Mouse (Mus musculus) forebrain, embryonic 13.5 days (tissue): ENCODE data around the gene BC052040. TPM values are rescaled to one million over a fixed set of nuclear protein-coding genes. Genes with fewer than 3 reads are reported as not detected.

Source experiments
- ATAC-seq: fragments of 200-750 bp; cut with Nextera tagmentation; 2 replicates; pipeline ENCODE4 v1.8.0; 2017
- H3K27ac ChIP-seq: fragments of 300-500 bp; sonication (generic); 2 replicates; pipeline ENCODE4 v1.5.1; 2015; ENCODE audit warnings: inconsistent platforms, mild to moderate bottlenecking, moderate library complexity
- H3K27me3 ChIP-seq: fragments of 300-500 bp; sonication (generic); 2 replicates; pipeline ENCODE4 v1.6.1; 2015; ENCODE audit warnings: mild to moderate bottlenecking, inconsistent platforms
- H3K36me3 ChIP-seq: fragments of 300-500 bp; sonication (generic); 2 replicates; pipeline ENCODE4 v1.6.1; 2015; ENCODE audit warnings: mild to moderate bottlenecking, inconsistent platforms; ENCODE audit not compliant: poor library complexity, severe bottlenecking
- H3K4me1 ChIP-seq: fragments of 300-500 bp; sonication (generic); 2 replicates; pipeline ENCODE4 v1.6.1; 2015; ENCODE audit warnings: inconsistent platforms
- H3K4me2 ChIP-seq: fragments of 300-500 bp; sonication (generic); 2 replicates; pipeline ENCODE4 v1.6.1; 2015; ENCODE audit warnings: inconsistent platforms, mild to moderate bottlenecking, moderate library complexity
- H3K4me3 ChIP-seq: fragments of 300-500 bp; sonication (generic); 2 replicates; pipeline ENCODE4 v1.5.1; 2015; ENCODE audit warnings: mild to moderate bottlenecking, inconsistent platforms
- H3K9ac ChIP-seq: fragments of 300-500 bp; sonication (generic); 2 replicates; pipeline ENCODE4 v1.6.1; 2015; ENCODE audit warnings: mild to moderate bottlenecking, inconsistent platforms
- H3K9me3 ChIP-seq: fragments of 300-500 bp; sonication (generic); replicated peaks from 2 replicates; pipeline ENCODE4 v1.6.1; 2016; ENCODE audit warnings: inconsistent platforms
- WGBS: fragments of 180-500 bp; shearing (Covaris S2); methylation state at CpG from one replicate; pipeline ENCODE4 v1.1.7; 2015; 5-methylcytosine and 5-hydroxymethylcytosine counted together
- polyA plus RNA-seq: library from polyadenylated mRNA; unstranded; fragments of >200 nt; fragmentation: Nextera tagmentation; extraction: Ambion mirVana; gene quantifications from 2 replicates; pipeline ENCODE4 v1.2.1, GENCODE M21; 2015

Gene BC052040
- polyA plus RNA-seq, 1 experiment from 2014 or later: 21.0 TPM

DNA sequence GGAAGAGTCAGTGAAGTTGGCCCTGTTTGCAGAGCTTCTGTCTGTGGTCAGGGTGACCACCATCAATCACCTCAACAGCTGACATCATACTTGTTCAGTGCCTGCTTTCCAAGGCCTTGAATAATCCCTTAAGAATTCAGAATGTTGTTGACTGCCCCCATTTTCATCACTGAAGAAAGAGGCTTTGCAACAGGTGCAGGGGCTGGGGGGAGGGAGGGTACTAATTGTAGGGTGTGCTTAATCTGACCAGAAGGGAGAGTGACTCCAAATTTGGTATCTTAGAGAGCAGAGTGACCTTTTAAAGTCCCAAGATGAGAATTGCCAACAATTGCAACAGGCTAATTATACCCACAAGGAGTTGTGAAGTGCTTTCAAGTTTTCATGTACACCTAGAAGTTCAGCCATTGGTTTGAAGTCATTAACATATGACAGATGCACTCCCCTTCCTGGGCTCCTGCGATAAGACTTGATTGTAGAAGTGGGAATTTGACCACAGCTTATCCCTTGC lies 24.4 kb downstream of the BC052040 start:
- no peak for ATAC-seq
- H3K4me1 ChIP-seq: peaks cover 28% of the 10 kb centered on the region
- no peak overlapping the region for H3K27ac ChIP-seq
- H3K4me3 ChIP-seq: no peak overlapping the region
- H3K27me3 ChIP-seq: no peaks in the 10 kb centered on the region
- no peak overlapping the region for H3K4me2 ChIP-seq
- no peaks in the 10 kb centered on the region for H3K9me3 ChIP-seq
- no peaks in the 10 kb centered on the region for H3K36me3 ChIP-seq
- H3K9ac ChIP-seq: no peak overlapping the region
- WGBS: 19% methylated on average over 1 of the region's 1 CpGs

DNA sequence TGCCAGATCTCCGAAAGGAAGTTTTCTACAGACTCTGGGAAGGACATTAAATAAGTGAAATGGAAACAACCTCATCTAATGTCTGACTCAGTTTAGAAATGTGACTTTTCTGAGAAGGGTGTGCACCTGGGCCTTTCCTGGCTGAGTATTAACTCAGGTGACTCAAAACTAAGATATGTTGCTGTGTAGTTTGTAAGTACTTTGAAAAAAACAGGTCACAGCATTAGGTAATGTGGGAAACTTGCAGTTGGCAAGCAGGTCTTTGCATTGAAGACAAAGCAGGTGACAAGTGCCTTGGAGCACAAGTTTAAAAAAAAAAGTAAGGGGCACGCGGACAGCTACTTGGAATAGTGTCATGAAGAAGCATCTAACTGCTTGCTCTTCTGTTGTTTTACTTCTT lies 27.5 kb downstream of the BC052040 start:
- no peak overlapping the region for H3K4me2 ChIP-seq
- peaks cover 10% of the 10 kb centered on the region for H3K4me1 ChIP-seq
- no peak overlapping the region for H3K27ac ChIP-seq
- H3K36me3 ChIP-seq: no peaks in the 10 kb centered on the region
- no peak overlapping the region for H3K4me3 ChIP-seq
- no peaks in the 10 kb centered on the region for H3K9me3 ChIP-seq
- 91% methylated on average over 3 of the region's 3 CpGs for WGBS
- no peaks in the 10 kb centered on the region for H3K27me3 ChIP-seq
- no peak overlapping the region for H3K9ac ChIP-seq
- ATAC-seq: no peak

DNA sequence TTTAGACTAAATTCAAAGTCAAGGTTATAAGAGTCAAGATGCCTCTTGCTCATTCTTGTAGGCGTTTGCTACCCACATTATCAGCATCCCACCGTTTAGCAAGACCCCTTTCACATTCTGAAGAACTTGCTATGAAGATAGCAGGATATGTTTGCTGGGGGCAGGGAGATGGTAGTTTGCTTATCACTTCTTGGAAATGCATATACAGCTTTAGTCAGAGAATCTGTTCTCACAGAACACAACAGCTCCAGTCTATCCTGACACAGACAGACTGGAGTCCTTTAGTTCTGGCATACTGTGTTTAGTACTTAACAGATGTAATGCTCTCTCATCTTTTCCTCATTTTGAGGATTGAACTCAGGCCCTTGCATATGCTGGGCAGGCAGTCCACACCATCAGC lies 28.6 kb downstream of the BC052040 start:
- Histone ChIP-seq H3K4me1 (peaks cover 6% of the 10 kb centered on the region; the same call in 1 of the 2 replicates), H3K9ac (no peak overlapping the region), H3K27ac (no peak overlapping the region), H3K9me3 (no peaks in the 10 kb centered on the region), H3K36me3 (no peaks in the 10 kb centered on the region), H3K27me3 (no peaks in the 10 kb centered on the region), H3K4me2 (no peak overlapping the region), H3K4me3 (no peak overlapping the region)
- 87% methylated on average over 2 of the region's 2 CpGs for WGBS
- no peak for ATAC-seq

DNA sequence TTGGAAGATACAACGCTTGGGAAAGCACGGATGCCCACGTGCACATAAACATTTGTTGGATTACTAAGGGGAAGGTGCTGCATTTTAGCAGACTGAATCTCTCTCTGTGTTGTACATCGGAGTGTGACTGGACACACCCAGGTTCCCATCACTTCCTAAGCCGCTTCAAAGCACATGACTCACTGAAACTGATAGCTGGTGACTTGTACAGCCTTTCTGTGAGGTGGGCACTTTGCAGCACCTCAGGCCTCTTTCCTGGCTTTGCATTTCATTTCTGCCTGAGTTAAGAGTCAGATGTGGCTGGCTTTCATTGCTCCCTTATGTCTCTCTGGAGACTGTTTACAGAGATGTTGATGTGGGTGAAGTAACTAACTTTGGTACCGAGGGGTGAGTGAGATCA lies 29.0 kb downstream of the BC052040 start:
- Histone ChIP-seq H3K4me2 (no peak overlapping the region), H3K36me3 (no peaks in the 10 kb centered on the region), H3K4me1 (peaks cover 6% of the 10 kb centered on the region; the same call in 1 of the 2 replicates), H3K9ac (no peak overlapping the region), H3K27ac (no peak overlapping the region), H3K4me3 (no peak overlapping the region), H3K9me3 (no peaks in the 10 kb centered on the region), H3K27me3 (no peaks in the 10 kb centered on the region)
- WGBS: 94% methylated on average over 6 of the region's 6 CpGs
- no peak for ATAC-seq

DNA sequence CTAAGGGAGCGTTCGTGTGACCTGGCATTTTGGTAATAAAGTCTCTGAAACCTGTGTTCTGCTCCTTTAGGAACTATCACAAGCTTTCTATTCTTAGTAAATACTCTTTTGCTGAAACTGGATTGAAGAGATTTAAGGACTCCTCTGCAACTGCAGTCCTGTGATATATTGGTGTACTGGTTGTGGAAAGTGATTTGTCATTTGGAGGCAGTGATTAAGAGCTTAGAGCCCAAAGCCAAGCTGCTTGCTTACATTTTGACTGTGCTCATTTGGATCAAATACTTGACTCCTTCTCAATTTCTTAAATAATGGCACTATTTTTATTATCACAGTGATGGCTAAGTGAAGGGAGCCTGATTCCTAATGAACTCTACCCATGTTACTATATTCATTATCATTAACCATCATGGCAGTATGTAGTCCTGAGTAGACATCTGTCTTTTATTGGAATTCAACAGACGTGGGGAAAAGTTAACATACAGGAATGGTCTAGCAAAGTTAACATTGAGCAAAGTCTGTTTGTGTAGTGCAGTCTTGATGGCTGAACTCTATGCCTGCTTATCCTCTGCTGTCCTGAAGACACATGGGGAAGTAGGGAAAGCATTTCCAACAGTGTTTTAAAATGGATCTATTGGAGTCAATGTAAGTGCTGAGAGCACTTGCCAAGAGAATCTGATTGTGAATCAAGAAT lies 32.5 kb downstream of the BC052040 start:
- no peaks in the 10 kb centered on the region for H3K27me3 ChIP-seq
- H3K9ac ChIP-seq: no peak overlapping the region
- ATAC-seq: no peak
- WGBS: 94% methylated on average over 3 of the region's 3 CpGs
- H3K9me3 ChIP-seq: no peaks in the 10 kb centered on the region
- no peaks in the 10 kb centered on the region for H3K4me1 ChIP-seq
- no peak overlapping the region for H3K4me3 ChIP-seq
- H3K27ac ChIP-seq: no peak overlapping the region
- no peaks in the 10 kb centered on the region for H3K36me3 ChIP-seq
- H3K4me2 ChIP-seq: no peak overlapping the region

DNA sequence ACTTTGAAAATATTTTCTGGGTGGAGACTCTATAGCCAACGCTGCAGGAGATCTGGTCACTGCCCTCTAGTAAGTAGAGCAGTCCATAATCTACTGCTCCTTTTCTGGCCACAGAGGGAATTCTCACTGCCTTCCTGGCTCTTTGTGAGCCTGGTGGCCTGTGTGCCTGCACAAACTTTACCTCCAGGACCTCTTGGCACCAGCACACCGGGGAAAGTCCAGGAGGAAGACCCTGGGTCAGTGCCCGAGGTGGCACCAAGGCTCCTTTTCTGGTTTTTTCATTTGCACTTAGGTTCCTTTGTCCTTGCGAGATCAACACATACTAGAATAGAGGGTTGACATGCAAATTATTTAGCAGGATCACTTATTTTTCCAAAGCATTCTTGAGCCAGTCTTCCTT lies 47.0 kb downstream of the BC052040 start:
- H3K36me3 ChIP-seq: no peaks in the 10 kb centered on the region
- H3K27me3 ChIP-seq: no peaks in the 10 kb centered on the region
- H3K27ac ChIP-seq: no peak overlapping the region
- H3K9me3 ChIP-seq: no peaks in the 10 kb centered on the region
- no peak overlapping the region for H3K9ac ChIP-seq
- H3K4me3 ChIP-seq: no peak overlapping the region
- 93% methylated on average over 4 of the region's 4 CpGs for WGBS
- peaks cover 11% of the 10 kb centered on the region for H3K4me1 ChIP-seq
- H3K4me2 ChIP-seq: no peak overlapping the region
- ATAC-seq: no peak

DNA sequence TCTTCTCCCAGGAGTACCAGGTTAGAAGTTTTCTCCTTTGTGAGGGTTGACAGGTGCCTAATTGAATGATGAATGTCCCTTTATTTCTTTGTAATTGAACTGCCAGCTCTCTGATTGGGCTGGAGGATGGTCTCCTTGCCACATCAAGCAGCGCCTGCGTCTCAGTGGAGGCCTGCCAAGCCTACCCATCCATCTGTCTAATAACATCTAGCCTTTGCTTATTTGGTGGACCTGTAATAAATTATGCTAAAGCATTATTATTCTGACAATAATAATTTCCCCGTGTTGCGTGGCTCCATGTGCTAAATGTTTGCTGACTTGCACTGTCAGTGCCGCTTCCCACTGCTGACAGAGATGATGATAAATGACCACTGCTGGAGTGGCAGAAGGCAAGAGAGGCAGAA lies 49.5 kb downstream of the BC052040 start:
- ATAC-seq: no peak
- Histone ChIP-seq H3K4me1 (peaks cover 11% of the 10 kb centered on the region), H3K27ac (no peak overlapping the region), H3K9me3 (no peaks in the 10 kb centered on the region), H3K9ac (no peak overlapping the region), H3K4me2 (no peak overlapping the region), H3K27me3 (no peaks in the 10 kb centered on the region), H3K36me3 (peaks cover 4% of the 10 kb centered on the region; the same call in 1 of the 2 replicates), H3K4me3 (no peak overlapping the region)
- WGBS: 48% methylated on average over 5 of the region's 5 CpGs

DNA sequence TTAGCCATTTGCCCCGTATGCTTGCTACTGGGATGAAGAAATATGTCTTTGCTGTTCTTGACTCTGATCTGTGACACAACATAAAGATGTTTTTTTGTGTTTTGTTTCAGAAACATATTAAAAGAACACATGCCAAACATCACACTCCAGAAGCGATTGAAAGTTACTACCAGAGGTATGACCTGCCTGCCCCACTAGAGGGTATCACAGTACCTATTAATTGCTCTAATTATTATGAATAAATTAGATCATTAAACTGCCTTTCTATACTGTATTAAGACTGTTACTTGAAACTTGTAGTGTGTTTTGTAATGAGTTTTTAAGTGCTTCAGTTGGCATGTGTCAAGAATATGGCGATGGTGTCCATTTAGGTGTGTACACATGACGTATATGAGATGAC lies 50.3 kb downstream of the BC052040 start:
- Histone ChIP-seq H3K4me2 (no peak overlapping the region), H3K27me3 (no peaks in the 10 kb centered on the region), H3K36me3 (peaks cover 4% of the 10 kb centered on the region; the same call in 1 of the 2 replicates), H3K9ac (no peak overlapping the region), H3K9me3 (no peaks in the 10 kb centered on the region), H3K4me1 (peaks cover 11% of the 10 kb centered on the region), H3K27ac (no peak overlapping the region), H3K4me3 (no peak overlapping the region)
- WGBS: 99% methylated on average over 4 of the region's 4 CpGs
- no peak for ATAC-seq

DNA sequence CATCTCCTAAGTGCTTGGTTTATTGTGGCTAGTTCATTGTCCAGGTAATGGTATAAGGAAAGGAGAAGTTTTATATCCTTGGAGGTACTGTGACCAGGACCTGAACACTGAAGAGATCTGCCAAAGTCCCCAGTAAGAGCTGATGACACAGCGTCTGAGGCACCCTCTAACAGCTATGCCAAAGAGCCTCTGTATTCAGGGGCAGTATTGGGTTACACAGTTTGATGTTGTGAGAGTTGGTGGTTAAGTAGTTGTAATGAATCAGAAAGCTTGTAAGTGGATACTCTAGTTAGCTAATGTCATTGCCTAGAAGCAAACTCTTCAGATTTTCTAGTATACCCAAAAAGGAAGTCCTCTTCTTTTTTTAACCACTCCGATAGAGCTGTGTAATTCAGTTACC lies 68.7 kb downstream of the BC052040 start:
- Histone ChIP-seq H3K9me3 (no peaks in the 10 kb centered on the region), H3K9ac (no peak overlapping the region), H3K27ac (no peak overlapping the region), H3K4me1 (0 out of 2 replicates have a peak, but pooled peaks cover 5% of the 10 kb centered on the region), H3K36me3 (no peaks in the 10 kb centered on the region), H3K4me3 (no peak overlapping the region), H3K27me3 (no peaks in the 10 kb centered on the region), H3K4me2 (no peak overlapping the region)
- no peak for ATAC-seq
- WGBS: 88% methylated on average over 2 of the region's 2 CpGs

DNA sequence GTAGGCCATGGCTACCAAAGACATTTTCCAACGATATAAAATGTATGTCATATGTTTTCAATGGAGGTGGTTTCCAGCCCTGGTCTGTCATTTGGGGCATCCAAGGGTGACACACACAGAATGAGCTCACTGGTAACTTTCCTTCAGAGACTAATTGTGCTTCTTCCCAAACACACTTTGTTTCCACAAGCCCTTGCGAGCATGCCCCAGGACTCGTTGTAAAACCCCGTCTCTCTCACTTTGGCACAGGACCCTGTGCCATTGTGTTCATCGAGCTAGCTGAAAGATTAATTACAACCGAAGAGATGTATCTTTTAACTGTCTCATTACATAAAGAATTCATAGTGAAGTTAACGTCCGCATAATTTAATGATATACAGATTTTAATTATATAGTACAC lies 78.2 kb downstream of the BC052040 start:
- peaks cover 4% of the 10 kb centered on the region; the same call in 1 of the 2 replicates for H3K36me3 ChIP-seq
- H3K4me1 ChIP-seq: peaks cover 54% of the 10 kb centered on the region
- no peak overlapping the region for H3K9ac ChIP-seq
- H3K4me3 ChIP-seq: no peak overlapping the region
- WGBS: 29% methylated on average over 8 of the region's 8 CpGs
- no peak overlapping the region for H3K4me2 ChIP-seq
- peak overlapping the region; percentile 79 for H3K27ac ChIP-seq
- ATAC-seq: peak; percentile 52
- no peaks in the 10 kb centered on the region; the same call in 1 of the 2 replicates for H3K9me3 ChIP-seq
- H3K27me3 ChIP-seq: no peaks in the 10 kb centered on the region

DNA sequence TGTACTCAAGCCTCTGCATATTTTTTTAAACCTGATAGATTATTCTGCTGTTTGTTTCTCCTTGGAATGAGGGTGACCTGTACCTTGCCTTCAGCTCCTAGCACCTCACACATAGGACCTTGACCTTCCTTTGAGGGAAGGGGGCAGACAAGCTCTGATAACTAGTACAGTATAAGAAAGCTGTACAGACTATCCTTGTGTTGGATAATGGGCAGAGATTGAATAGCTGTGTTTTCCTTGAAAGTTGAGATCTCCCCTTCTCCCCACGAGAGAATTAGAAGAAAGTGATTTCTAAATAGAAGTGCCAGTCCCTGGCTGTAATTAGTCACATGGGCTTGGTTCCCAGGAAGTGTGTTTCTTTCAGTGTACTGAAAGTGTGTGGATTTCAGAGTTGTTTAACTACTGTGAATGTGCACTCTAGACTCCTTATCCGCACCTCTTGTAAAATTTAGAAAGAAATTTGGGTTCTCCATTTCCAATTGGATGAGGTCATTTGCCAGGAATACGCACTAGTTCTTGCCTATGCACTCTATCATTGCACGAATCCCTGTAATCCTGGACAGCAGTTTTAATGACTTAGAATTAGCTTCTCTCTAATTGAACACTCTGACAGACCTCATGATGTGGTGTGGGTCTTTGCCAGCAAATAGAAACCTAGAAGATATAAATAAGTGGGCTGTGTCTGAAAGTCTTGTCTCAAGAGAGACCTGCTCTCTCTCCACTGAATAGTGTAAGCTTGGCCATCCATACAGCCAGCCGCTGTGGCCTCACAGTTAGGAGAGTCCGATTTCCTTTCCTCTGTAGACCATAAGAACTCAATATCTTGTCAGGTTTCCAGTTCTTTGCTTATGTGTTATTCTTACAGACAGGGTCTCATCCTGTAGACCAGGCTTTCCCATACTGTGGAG lies 79.0 kb downstream of the BC052040 start:
- ATAC-seq: peak; percentile 85
- peaks cover 4% of the 10 kb centered on the region; the same call in 1 of the 2 replicates for H3K36me3 ChIP-seq
- H3K4me1 ChIP-seq: peaks cover 54% of the 10 kb centered on the region
- H3K27me3 ChIP-seq: no peaks in the 10 kb centered on the region
- H3K9me3 ChIP-seq: no peaks in the 10 kb centered on the region; the same call in 1 of the 2 replicates
- H3K4me3 ChIP-seq: no peak overlapping the region
- no peak overlapping the region for H3K4me2 ChIP-seq
- WGBS: 43% methylated on average over 6 of the region's 6 CpGs
- no peak overlapping the region for H3K9ac ChIP-seq
- H3K27ac ChIP-seq: peak overlapping the region; percentile 80

DNA sequence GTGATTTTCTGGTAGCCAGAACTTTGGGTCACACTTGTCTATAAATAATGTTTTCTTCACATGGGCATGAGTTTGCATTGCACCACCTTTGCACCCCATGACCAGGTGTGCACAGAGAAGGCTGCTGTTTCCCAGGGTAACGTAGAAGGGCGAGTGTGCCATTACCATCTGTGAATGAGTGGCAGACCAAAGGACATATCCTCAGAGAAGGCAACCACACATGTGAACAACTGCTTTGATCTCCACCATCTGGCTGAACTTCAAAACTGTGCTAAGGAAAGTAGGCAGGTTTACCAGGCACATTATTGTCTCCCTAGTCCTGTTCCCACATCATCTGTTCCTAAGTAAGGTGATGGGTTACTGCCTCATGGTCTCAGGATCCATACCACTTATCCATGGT lies 86.0 kb downstream of the BC052040 start:
- Histone ChIP-seq H3K9ac (no peak overlapping the region), H3K4me3 (no peak overlapping the region), H3K36me3 (peaks cover 9% of the 10 kb centered on the region), H3K4me2 (no peak overlapping the region), H3K27ac (no peak overlapping the region), H3K9me3 (no peaks in the 10 kb centered on the region), H3K4me1 (no peaks in the 10 kb centered on the region), H3K27me3 (no peaks in the 10 kb centered on the region)
- WGBS: 94% methylated on average over 2 of the region's 2 CpGs
- no peak for ATAC-seq
